Mouse (Mus musculus) cortical plate, adult 2 months (tissue): ENCODE results near the gene Gm43738.

Source experiments
- CTCF ChIP-seq: fragments of 200-500 bp; IDR thresholded peaks from 2 replicates; pipeline ENCODE4 v1.5.1; 2011; ENCODE audit warnings: mild to moderate bottlenecking, control low read depth, low read length; ENCODE audit not compliant: insufficient read depth; ENCODE audit errors: extremely low read depth
- POLR2A ChIP-seq: fragments of 200-500 bp; IDR thresholded peaks from 2 replicates; pipeline ENCODE4 v1.6.1; 2011; ENCODE audit warnings: mild to moderate bottlenecking, low read length, control low read depth; ENCODE audit not compliant: insufficient read depth; ENCODE audit errors: extremely low read depth

- TF ChIP-seq CTCF: no peak
- no peak for TF ChIP-seq POLR2A
Measured at GRCm38 (mm10) chr3:89058361-89058760, 42.5 kb downstream of the Gm43738 start.
